Mouse (Mus musculus): ENCODE measurements around the gene Retreg2.

DNA sequence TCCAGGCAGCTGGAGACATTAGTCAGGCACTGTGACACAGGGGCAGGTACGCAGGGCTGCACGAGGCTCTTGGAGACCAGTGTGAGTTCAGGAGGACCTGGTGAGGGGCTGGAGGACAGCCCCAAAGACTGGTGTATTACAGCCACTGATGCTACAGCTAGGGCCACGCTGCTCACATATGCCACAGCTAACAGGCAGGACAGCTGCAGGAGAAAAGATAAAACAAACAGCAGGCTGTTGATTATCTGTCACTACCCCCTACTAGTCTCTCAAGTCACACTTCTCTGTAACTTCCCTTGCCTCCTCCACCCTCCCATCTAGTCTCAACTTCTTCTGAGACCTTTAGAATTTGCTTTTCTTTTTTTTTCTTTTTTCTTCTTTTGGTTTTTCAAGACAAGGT, 5.8 kb upstream of the Retreg2 start:
- TF ChIP-seq CTCF (IDR thresholded peaks at IDR 0.05; ENCODE audit: extremely low read depth, insufficient read depth, low read length): no peak
- no peak for TF ChIP-seq POLR2A (IDR thresholded peaks at IDR 0.05; ENCODE audit: extremely low read depth, insufficient read depth, low read length)
